Mouse (Mus musculus) E14TG2a.4 (cell line): ENCODE measurements around the gene Ptpru.

ENCODE experiments used
- H3K27me3 ChIP-seq: 2 replicates; pipeline ENCODE4 v1.6.1; 2014; ENCODE audit warnings: low read length, control low read depth; ENCODE audit not compliant: insufficient read depth
- H3K36me3 ChIP-seq: 2 replicates; pipeline ENCODE4 v1.6.1; 2014; ENCODE audit warnings: low read length, control low read depth; ENCODE audit not compliant: insufficient read depth
- H3K4me1 ChIP-seq: replicated peaks from 2 replicates; pipeline ENCODE4 v1.6.1; 2014; ENCODE audit warnings: low read depth, low read length, control low read depth
- H3K4me3 ChIP-seq: replicated peaks from 2 replicates; pipeline ENCODE4 v1.5.1; 2014; ENCODE audit warnings: mild to moderate bottlenecking, low read length
- H3K9me3 ChIP-seq: 2 replicates; pipeline ENCODE4 v1.6.1; 2014; ENCODE audit warnings: low read length, control low read depth
- CTCF ChIP-seq: conservative IDR thresholded peaks from 2 replicates; pipeline ENCODE4 v1.5.1; 2014; ENCODE audit warnings: low read length
- NANOG ChIP-seq: IDR thresholded peaks from 2 replicates; pipeline ENCODE4 v1.6.1; 2014; ENCODE audit warnings: borderline replicate concordance, low read length, mixed read lengths
- POU5F1 ChIP-seq: IDR thresholded peaks from 2 replicates; pipeline ENCODE4 v1.6.1; 2014; ENCODE audit warnings: low read length, borderline replicate concordance

Gene Ptpru

DNA sequence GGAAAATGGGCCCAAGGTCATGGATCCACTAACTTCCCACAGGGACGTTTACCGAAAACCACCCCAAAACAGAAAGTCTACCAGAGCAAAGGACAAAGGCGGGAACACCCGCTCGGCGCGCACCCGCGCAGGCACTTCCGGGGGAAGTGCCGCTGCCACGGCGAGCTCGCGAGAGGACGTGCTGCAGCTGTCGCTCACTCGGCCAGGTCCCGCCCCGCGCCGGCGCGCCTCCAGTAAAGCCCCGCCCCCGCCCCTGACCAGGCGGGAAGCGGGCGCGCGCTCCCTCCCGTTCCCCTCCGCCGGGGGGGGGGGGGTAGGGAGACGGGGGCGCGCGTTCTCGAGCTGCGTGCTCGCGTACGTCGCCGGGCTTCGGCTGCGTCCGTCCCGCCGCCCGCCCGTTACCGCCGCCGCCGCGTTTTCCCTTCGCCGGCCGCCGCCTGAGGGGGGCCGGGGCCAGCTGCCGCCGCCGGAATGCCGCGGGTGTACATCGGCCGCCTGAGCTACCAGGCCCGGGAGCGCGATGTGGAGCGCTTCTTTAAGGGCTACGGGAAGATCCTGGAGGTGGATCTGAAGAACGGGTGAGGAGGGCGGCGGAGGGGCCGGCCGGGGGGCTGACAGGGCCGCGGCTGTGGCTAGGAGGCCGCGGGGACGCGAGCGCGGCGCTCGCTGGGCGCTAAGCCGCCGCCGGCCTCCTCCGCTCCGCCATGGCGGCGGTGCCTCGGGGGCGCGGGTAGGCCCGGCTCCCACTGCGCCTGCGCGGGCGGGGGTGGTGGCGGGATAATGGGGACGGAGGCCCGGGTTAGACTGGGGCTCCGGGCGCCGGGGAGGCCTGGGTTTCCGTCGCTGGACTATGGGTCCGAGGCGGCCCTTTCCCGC lies 35.4 kb upstream of the Ptpru start, which contains the start of gene Srsf4:
Gene Srsf4, plus strand, starts transcription at position 325 of the 876 bp plus-strand sequence.
- Histone ChIP-seq H3K36me3 (peaks cover 34% of the 10 kb centered on the region), H3K27me3 (no peaks in the 10 kb centered on the region), H3K9me3 (no peaks in the 10 kb centered on the region), H3K4me3 (peak within 1 kb of the TSS; percentile 95), H3K4me1 (peaks cover 54% of the 10 kb centered on the region)
- TF ChIP-seq CTCF (no peak), NANOG (no peak), POU5F1 (no peak)

DNA sequence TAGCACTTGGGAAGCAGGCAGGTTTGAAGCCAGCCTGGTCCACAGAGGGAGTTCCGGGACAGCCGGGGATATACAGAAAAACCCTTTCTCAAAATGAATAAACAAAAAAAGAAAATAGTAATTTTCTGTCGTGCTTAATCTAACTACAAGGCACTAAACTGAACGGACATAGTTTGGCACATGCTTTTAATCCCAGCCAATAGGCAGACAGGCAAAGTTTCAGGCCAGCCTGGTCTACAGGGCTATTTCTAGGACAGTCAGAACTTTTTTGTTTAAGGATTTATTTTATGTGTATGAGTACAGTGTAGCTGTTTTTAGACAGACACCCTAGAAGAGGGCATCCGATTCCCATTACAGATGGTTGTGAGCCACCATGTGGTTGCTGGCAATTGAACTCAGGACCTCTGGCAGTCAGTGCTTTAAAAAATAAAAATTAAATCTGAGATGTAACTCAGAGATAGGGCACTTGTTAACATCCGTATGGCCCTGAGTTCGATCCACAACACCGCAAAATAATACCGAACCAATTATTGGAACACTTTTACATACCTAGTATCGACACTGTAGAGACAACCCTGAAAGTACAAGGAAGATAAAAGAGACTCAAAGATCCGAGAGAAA lies 34.7 kb upstream of the Ptpru start:
- TF ChIP-seq CTCF (no peak), NANOG (no peak), POU5F1 (no peak)
- peak overlapping the region; percentile 86 for H3K4me3 ChIP-seq
- peaks cover 47% of the 10 kb centered on the region for H3K4me1 ChIP-seq
- H3K27me3 ChIP-seq: no peaks in the 10 kb centered on the region
- peaks cover 42% of the 10 kb centered on the region for H3K36me3 ChIP-seq
- no peaks in the 10 kb centered on the region for H3K9me3 ChIP-seq

DNA sequence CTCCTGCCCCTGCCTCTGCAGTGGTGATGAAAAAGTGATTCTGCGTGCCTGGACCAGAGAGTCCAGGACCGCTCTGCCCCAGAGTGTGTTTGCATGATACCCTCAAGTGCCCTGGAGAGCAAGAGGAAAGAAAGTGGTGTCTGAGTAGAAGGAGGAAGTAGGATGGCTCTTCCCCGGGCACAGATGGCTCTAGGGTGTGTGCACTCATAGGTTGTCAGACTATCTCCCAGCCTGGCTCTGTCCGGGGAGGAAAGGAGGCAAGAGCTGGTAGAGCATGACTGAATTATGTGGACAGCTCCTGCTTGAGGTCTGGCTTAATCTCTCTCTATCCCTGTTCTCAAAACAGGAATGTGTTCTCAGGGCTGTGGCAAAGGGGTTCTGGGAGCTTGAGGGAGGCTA lies 23.3 kb upstream of the Ptpru start:
- no peak for TF ChIP-seq POU5F1
- TF ChIP-seq NANOG: no peak
- no peak for TF ChIP-seq CTCF
- H3K27me3 ChIP-seq: no peaks in the 10 kb centered on the region
- no peaks in the 10 kb centered on the region for H3K9me3 ChIP-seq
- H3K36me3 ChIP-seq: peaks cover 97% of the 10 kb centered on the region
- no peak overlapping the region for H3K4me3 ChIP-seq
- peaks cover 6% of the 10 kb centered on the region; the same call in 1 of the 2 replicates for H3K4me1 ChIP-seq

DNA sequence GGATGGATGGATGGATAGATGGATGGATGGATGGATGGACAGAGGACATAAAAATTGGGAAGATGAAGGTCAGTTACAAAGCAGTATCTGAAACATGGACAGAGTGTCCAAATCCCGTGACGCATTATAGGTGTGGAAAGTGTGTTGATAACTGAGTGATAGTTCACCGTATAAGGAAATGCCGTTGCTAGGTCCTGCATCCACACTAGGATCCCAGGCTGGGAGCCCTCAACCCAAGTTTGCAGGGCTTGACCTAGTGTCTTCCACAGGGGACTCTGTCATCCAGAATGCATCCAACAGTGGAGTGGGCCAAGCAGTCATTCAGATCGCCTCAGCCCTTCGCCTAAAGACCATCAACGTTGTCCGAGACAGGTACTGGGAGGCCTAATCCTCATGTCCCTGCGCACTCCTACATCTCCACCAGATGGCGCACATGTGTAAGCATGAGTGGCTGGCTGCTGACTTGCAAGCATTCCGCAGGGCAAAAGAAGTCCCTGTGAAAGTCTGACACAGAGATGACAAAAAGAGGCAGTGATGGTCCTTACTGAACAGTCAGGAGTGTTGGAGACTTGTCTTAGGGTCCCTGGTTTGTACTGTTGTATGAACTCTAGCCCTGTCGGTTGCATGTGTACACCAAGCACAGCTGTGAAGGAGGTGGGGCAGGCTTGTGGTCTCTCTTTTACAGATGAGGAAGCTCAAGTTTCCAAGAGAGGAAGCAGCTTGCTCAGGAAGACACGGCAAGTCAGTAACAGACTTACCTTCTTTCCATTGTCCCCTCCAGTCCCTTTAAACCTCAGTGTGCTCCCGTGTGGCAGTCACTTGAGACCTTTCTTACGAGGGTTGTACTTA lies 22.6 kb upstream of the Ptpru start:
- H3K36me3 ChIP-seq: peaks cover 96% of the 10 kb centered on the region
- no peaks in the 10 kb centered on the region for H3K9me3 ChIP-seq
- H3K27me3 ChIP-seq: no peaks in the 10 kb centered on the region
- H3K4me1 ChIP-seq: peaks cover 6% of the 10 kb centered on the region; the same call in 1 of the 2 replicates
- TF ChIP-seq POU5F1: no peak
- peak; percentile 92 for TF ChIP-seq CTCF
- TF ChIP-seq NANOG: no peak
- H3K4me3 ChIP-seq: no peak overlapping the region

DNA sequence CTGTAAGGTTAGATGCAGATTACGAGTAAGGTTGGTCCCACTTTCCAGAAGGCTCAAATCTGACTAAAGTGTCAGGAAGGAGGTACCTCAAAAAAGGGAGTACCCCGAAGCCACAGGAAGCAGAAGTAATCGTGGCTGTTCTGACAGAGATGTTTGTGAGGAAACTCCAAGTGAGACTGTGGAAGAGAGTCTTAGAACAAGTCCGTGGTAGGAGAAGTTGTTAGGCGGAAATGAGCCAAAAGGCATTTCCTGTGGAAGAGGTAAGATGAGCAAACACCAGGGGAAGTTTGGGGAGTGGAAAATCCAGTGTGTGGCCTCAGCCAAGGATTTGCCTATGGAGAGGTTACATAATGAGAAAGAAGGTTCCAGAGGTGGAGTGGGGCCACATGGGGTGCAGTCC lies 16.9 kb upstream of the Ptpru start:
- Histone ChIP-seq H3K4me3 (no peak overlapping the region), H3K9me3 (no peaks in the 10 kb centered on the region), H3K4me1 (peaks cover 2% of the 10 kb centered on the region; the same call in 1 of the 2 replicates), H3K36me3 (peaks cover 73% of the 10 kb centered on the region), H3K27me3 (no peaks in the 10 kb centered on the region)
- TF ChIP-seq NANOG (no peak), POU5F1 (no peak), CTCF (no peak)

DNA sequence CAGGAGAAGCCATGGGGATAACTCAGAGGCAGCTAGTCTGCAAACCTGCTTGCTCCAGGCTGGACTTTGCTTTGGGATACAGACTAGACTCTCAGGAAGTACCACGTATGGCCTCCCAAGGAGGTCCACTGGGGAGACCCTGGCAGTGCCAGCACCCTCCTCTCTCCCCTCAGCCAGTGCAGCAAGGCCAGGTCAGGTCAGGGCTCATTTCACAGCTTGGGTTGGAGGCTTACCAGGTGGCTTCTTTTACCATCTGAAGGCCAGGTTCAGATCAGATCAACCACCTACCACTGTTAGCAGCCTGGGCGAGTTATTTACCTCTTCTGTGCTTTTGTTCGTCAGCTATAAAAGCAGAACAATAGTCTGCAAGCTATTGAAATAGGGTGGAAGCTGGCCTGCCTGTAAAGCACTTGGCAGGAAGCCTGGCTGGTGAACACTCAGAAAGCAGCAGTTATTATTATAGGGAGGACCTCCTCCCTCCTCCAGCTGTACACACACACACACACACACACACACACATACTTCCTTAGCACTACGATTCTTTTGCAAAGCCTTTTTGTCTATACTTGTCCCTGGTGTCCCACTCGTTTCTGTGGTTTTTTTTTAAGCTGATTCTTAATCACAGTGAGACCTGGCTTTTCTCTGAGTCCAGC lies 12.0 kb upstream of the Ptpru start:
- H3K4me1 ChIP-seq: peaks cover 6% of the 10 kb centered on the region; the same call in 1 of the 2 replicates
- H3K9me3 ChIP-seq: no peaks in the 10 kb centered on the region
- TF ChIP-seq NANOG (no peak), POU5F1 (no peak), CTCF (no peak)
- no peak overlapping the region for H3K4me3 ChIP-seq
- H3K27me3 ChIP-seq: no peaks in the 10 kb centered on the region
- H3K36me3 ChIP-seq: peaks cover 67% of the 10 kb centered on the region

DNA sequence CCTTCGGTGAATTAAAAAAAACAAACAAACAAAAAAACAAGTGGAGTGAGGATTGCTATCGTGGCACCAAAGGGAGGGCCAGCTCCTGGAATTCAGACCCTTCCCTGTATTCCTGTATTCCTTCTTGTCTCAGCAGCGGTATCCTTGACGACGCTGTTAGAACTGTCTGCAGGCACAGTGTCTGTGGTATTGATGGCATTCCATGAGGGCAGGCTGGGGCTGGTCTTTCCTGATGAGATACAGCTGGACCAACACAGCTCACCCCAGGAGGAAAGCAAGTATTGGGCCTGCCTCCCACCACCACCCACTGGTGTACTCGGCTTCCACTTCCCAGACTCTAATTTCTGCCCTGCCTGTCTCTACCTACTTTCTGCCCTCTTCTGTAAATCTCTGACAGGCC lies 10.0 kb upstream of the Ptpru start:
- Histone ChIP-seq H3K4me1 (peaks cover 18% of the 10 kb centered on the region), H3K9me3 (no peaks in the 10 kb centered on the region), H3K27me3 (no peaks in the 10 kb centered on the region), H3K4me3 (no peak overlapping the region), H3K36me3 (peaks cover 51% of the 10 kb centered on the region)
- TF ChIP-seq CTCF (no peak), NANOG (no peak), POU5F1 (no peak)
